Mouse (Mus musculus) retina, embryonic 14.5 days (tissue): ENCODE measurements around the gene Vmn1r168.
"Not testable (repeated sequence)": the region's sequence is repeated elsewhere in the genome, so short reads cannot be mapped to it uniquely, and the experiment has no call there.

Source experiments
- DNase-seq: peaks from one replicate; pipeline ENCODE4 v3.0.0-alpha.2; 2015; ENCODE audit warnings: low spot score

Vmn1r168 gene

DNA sequence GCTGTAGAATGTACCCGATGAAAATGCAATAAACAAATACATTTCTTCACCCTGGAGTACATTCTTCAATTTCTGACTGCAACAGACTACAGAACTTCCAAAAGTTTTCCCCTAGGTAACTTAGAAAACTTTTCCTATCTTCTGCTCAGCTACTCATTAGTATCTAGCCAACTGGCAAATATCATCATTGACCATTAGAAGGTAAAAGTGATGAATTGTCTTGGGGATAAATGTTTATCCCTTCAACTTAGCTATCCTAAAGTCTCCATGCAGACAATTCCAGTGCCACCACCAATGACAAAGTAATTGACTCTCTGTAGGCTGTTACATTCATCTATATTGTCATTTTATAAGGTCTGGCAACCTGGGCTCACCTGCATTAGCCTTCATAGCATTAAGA, at the start of gene Vmn1r168:
TSS of gene Vmn1r168 (plus strand) at position 301 of the 400 bp plus-strand sequence.
- DNase-seq, result not testable (repeated sequence)

DNA sequence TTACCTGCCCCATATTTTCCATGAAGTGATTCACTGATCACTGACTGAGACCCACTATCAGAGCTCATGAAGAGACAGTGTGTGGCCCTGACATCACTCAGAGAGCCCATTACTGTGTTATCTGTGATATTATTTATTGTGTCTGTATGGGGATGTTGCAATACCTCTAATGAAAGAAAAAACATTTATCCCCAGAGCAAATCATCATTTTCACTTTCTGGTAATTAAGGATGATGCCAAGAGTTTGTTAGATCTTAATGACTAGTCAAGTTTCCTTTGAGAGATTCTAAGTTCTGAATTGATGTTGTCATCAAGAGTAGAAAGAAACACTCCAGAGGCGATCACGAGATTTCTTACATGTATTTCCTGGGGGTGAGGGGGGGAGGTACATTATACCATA, 32.4 kb upstream of the Vmn1r168 start, which contains the start of gene Vmn1r167:
TSS of gene Vmn1r167 (minus strand) at position 101 of the 400 bp plus-strand sequence.
- not testable (repeated sequence) for DNase-seq

DNA sequence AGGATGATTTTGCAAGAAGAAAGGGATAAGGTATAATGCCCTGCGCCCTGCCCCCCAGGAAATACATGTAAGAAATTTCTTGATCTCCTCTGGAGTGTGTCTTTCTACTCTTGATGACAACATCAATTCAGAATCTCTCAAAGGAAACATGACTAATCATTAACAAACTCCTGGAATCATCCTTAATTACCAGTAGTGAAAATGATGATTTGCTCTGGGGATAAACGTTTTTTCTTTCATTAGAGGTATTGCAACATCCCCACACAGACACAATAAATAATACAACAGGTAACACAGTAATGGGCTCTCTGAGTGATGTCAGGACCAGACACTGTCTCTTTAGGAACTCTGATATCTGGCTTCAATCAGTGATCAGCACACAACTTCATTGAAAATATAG, 35.7 kb downstream of the Vmn1r168 start, which contains the start of gene Vmn1r169:
TSS of gene Vmn1r169 (plus strand) at position 301 of the 400 bp plus-strand sequence.
- not testable (repeated sequence) for DNase-seq
